27 mouse cellular contexts compared by ENCODE assay signal in the genomic region with DNA sequence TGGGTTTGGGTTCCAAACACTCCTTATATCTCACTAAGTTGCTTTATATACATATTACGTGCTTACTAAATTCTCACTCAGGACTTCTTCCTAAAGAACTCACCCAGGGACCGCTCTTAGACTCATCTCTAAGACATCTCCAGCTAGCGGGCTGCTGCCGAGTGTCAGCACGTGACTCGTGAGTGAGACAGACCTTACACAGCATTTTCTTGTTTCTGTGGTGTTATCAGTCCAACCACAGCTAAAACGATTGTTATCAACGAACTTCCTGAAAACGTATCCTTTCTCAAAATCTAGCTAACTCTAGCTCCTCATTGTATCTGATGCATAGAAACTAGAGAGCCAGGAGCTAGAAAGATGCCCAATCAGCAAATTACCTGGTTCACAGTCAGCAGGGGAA.
DNase-seq lines count a peak whose midpoint lies in the region; ATAC-seq and TF ChIP-seq lines count a peak whose summit lies in the region.
"Had no signal": no experiment of that assay in that cellular context is flagged by ENCODE, and none has a peak within 500 bp of the region (broad histone marks: within the 10 kb centered on the region; RNA-seq: fewer than 3 reads in every experiment).

No protein-coding gene starts in this region.

- 85% methylated on average over 9 of the region's 9 CpGs for WGBS in stomach, postnatal 0 days

- H3K79me3 ChIP-seq in C2C12 (ENCODE audit: low read depth): no peaks in the 10 kb centered on the region

- H3K27ac ChIP-seq in stomach, postnatal 0 days (replicated peaks): no peak overlapping the region
- H3K27ac ChIP-seq: embryonic facial prominence, embryonic 10.5 days; embryonic facial prominence, embryonic 12.5 days; forebrain, embryonic 10.5 days; forebrain, embryonic 12.5 days had no signal

- no peaks in the 10 kb centered on the region for H3K79me2 ChIP-seq in C2C12 (ENCODE audit: control insufficient read depth, insufficient read depth)

- no peaks in the 10 kb centered on the region for H3K27me3 ChIP-seq in C2C12 (ENCODE audit: control insufficient read depth, insufficient read depth, insufficient read length)
- H3K27me3 ChIP-seq in stomach, postnatal 0 days (ENCODE audit: control insufficient read depth, insufficient read depth, low read length): no peaks in the 10 kb centered on the region
- H3K27me3 ChIP-seq: embryonic facial prominence, embryonic 12.5 days; forebrain, embryonic 12.5 days had no signal

- no peak for DNase-seq in stomach, postnatal 0 days (ENCODE audit: low spot score)
- DNase-seq in thymus, postnatal 10 days (ENCODE audit: low spot score in 2 of 2): no peak
- no peak for DNase-seq in heart, postnatal 14 days
- DNase-seq: adrenal gland, adult 8-10 months; adrenal gland, postnatal 14 days; B cell, adult 2 months; cerebellum, adult 11 months; cerebellum, adult 18-20 months; cerebellum, adult 8-10 months; cerebellum, adult 9-11 months; cerebellum, postnatal 14 days; cerebellum, postnatal 36 days had no signal

- no peak overlapping the region for H3K4me2 ChIP-seq in stomach, postnatal 0 days (replicated peaks; ENCODE audit: low read depth)
- H3K4me2 ChIP-seq: embryonic facial prominence, embryonic 12.5 days; forebrain, embryonic 12.5 days had no signal

- H3K4me3 ChIP-seq in C2C12 (ENCODE audit: insufficient read depth, poor library complexity, severe bottlenecking): no peak overlapping the region
- H3K4me3 ChIP-seq in stomach, postnatal 0 days (ENCODE audit: low read depth, low read length): no peak overlapping the region
- H3K4me3 ChIP-seq: embryonic facial prominence, embryonic 10.5 days; embryonic facial prominence, embryonic 12.5 days; erythroblast, embryonic 14.5 days; forebrain, embryonic 10.5 days; forebrain, embryonic 12.5 days had no signal

- ATAC-seq in common myeloid progenitor, adult 5-6 weeks (replicated peaks; ENCODE audit: low read depth, poor library complexity, severe bottlenecking): peak; percentile 94
- ATAC-seq in hematopoietic stem cell, adult 5-6 weeks (replicated peaks in 1 of 2; ENCODE audit: insufficient read depth in 1 of 2, low FRiP score in 2 of 2, low TSS enrichment in 1 of 2, low read depth in 1 of 2, poor library complexity in 2 of 2, severe bottlenecking in 2 of 2): peak; percentile 81 to 87
- ATAC-seq in megakaryocyte progenitor cell, adult 5-6 weeks (replicated peaks; ENCODE audit: poor library complexity): peak; percentile 82
- ATAC-seq in erythroblast, adult 5-6 weeks (replicated peaks; ENCODE audit: low FRiP score, poor library complexity, severe bottlenecking): no peak
- no peak for ATAC-seq in stomach, postnatal 0 days (ENCODE audit: low FRiP score, low TSS enrichment)
- ATAC-seq: activated CD4-positive, CD25-positive, alpha-beta regulatory T cell, adult 4 months; forebrain, embryonic 14.5 days; forebrain, embryonic 16.5 days; Patski had no signal

- no peak overlapping the region for H3K9ac ChIP-seq in stomach, postnatal 0 days (ENCODE audit: low read length)
- H3K9ac ChIP-seq: embryonic facial prominence, embryonic 12.5 days; forebrain, embryonic 12.5 days had no signal

- no peaks in the 10 kb centered on the region for H3K9me3 ChIP-seq in stomach, postnatal 0 days (ENCODE audit: control insufficient read depth, low read length)
- H3K9me3 ChIP-seq: embryonic facial prominence, embryonic 10.5 days; embryonic facial prominence, embryonic 12.5 days; forebrain, embryonic 10.5 days; forebrain, embryonic 12.5 days had no signal

- intact Hi-C loops in heart, postnatal 14 days (cut with DNase I): no loop called here

- no peaks in the 10 kb centered on the region for H3K36me3 ChIP-seq in C2C12 (ENCODE audit: control insufficient read depth, insufficient read depth)
- H3K36me3 ChIP-seq in stomach, postnatal 0 days (ENCODE audit: control insufficient read depth, insufficient read depth, low read length): no peaks in the 10 kb centered on the region
- H3K36me3 ChIP-seq: embryonic facial prominence, embryonic 10.5 days; embryonic facial prominence, embryonic 12.5 days; forebrain, embryonic 10.5 days; forebrain, embryonic 12.5 days; G1E had no signal

- TF ChIP-seq EP300 in stomach, postnatal 0 days (optimal IDR thresholded peaks at IDR 0.05): no peak

- no peak for TF ChIP-seq CTCF in C2C12 (IDR thresholded peaks at IDR 0.05; ENCODE audit: control insufficient read depth, insufficient read depth, insufficient read length)
- TF ChIP-seq CTCF in stomach, postnatal 0 days (IDR thresholded peaks at IDR 0.05; ENCODE audit: low read depth): no peak

- no peaks in the 10 kb centered on the region for H3K4me1 ChIP-seq in stomach, postnatal 0 days (replicated peaks; ENCODE audit: control insufficient read depth, insufficient read depth)
- H3K4me1 ChIP-seq: embryonic facial prominence, embryonic 10.5 days; embryonic facial prominence, embryonic 12.5 days; forebrain, embryonic 10.5 days; forebrain, embryonic 12.5 days had no signal

- no peak overlapping the region for H3ac ChIP-seq in C2C12 (ENCODE audit: control insufficient read depth, insufficient read length, low read depth)

TF ChIP-seq in C2C12, 6 proteins besides CTCF, POLR2A, EP300 and RAD21:
- TF ChIP-seq FOSL1 (IDR thresholded peaks at IDR 0.05; ENCODE audit: insufficient read depth, low read length, poor library complexity, severe bottlenecking) (no peak), USF1 (IDR thresholded peaks at IDR 0.05; ENCODE audit: low read depth) (peak; percentile 11)

Comparison
In these comparisons a context has a peak if more than half of its experiments do, and no peak if none do; other contexts are left out.
1. ATAC-seq: peak in common myeloid progenitor, adult 5-6 weeks (single experiment), hematopoietic stem cell, adult 5-6 weeks (2 of 2) and megakaryocyte progenitor cell, adult 5-6 weeks (single experiment); none in erythroblast, adult 5-6 weeks (single experiment) and stomach, postnatal 0 days (single experiment).